Mouse (Mus musculus): Measurements from ENCODE around the gene Sema5a.

The Sema5a gene

GRCm38 (mm10) chr15:32460238-32460637 is 215.6 kb downstream of the Sema5a start:
- DNase-seq = no peak

GRCm38 (mm10) chr15:32471480-32472050 is 227.0 kb downstream of the Sema5a start:
- no peak for DNase-seq

GRCm38 (mm10) chr15:32480747-32481146 is 236.1 kb downstream of the Sema5a start:
- DNase-seq = no peak

- DNase-seq = no peak
Observed at GRCm38 (mm10) chr15:32485064-32485964, 240.7 kb downstream of the Sema5a start.

- no peak for DNase-seq
Observed at GRCm38 (mm10) chr15:32487968-32488367, 243.4 kb downstream of the Sema5a start.

- DNase-seq = no peak
Observed at GRCm38 (mm10) chr15:32494219-32494618, 249.6 kb downstream of the Sema5a start.

- no peak for DNase-seq
Observed at GRCm38 (mm10) chr15:32494899-32495298, 250.3 kb downstream of the Sema5a start.

GRCm38 (mm10) chr15:32496880-32497279 is 252.3 kb downstream of the Sema5a start:
- DNase-seq = no peak

- DNase-seq = no peak
Observed at GRCm38 (mm10) chr15:32505941-32506340, 261.3 kb downstream of the Sema5a start.

- no peak for DNase-seq
Observed at GRCm38 (mm10) chr15:32508282-32508681, 263.7 kb downstream of the Sema5a start.

GRCm38 (mm10) chr15:32514877-32515276 is 270.3 kb downstream of the Sema5a start:
- DNase-seq = no peak

- no peak for DNase-seq
Observed at GRCm38 (mm10) chr15:32517954-32518353, 273.3 kb downstream of the Sema5a start.

GRCm38 (mm10) chr15:32532539-32532938 is 287.9 kb downstream of the Sema5a start:
- DNase-seq = no peak

- no peak for DNase-seq
Observed at GRCm38 (mm10) chr15:32533541-32534080, 289.0 kb downstream of the Sema5a start.

- DNase-seq = no peak
Observed at GRCm38 (mm10) chr15:32536755-32537503, 292.3 kb downstream of the Sema5a start.

GRCm38 (mm10) chr15:32537504-32537792 is 292.8 kb downstream of the Sema5a start:
- no peak for DNase-seq

GRCm38 (mm10) chr15:32538092-32538491 is 293.5 kb downstream of the Sema5a start:
- DNase-seq = no peak

GRCm38 (mm10) chr15:32542746-32543145 is 298.1 kb downstream of the Sema5a start:
- no peak for DNase-seq

- no peak for DNase-seq
Observed at GRCm38 (mm10) chr15:32543181-32543580, 298.6 kb downstream of the Sema5a start.

GRCm38 (mm10) chr15:32545455-32545854 is 300.8 kb downstream of the Sema5a start:
- DNase-seq = no peak

- no peak for DNase-seq
Observed at GRCm38 (mm10) chr15:32546746-32547145, 302.1 kb downstream of the Sema5a start.

GRCm38 (mm10) chr15:32558925-32559324 is 314.3 kb downstream of the Sema5a start:
- DNase-seq = no peak

- DNase-seq = no peak
Observed at GRCm38 (mm10) chr15:32562600-32562999, 318.0 kb downstream of the Sema5a start.

Measured in kidney, postnatal 10 days (tissue).